Mouse (Mus musculus) brain, embryonic 14.5 days (tissue): ENCODE measurements around the gene Fam171a2.
"Not testable (repeated sequence)": the region's sequence is repeated elsewhere in the genome, so short reads cannot be mapped to it uniquely, and the experiment has no call there.

Experiments used
- CTCF ChIP-seq: fragments of 200-500 bp; IDR thresholded peaks from 2 replicates; pipeline ENCODE4 v1.5.1; 2012; ENCODE audit warnings: inconsistent platforms, mild to moderate bottlenecking, moderate library complexity, borderline replicate concordance; ENCODE audit not compliant: insufficient read depth, insufficient read length; ENCODE audit errors: extremely low read depth
- POLR2A ChIP-seq: fragments of 200-500 bp; IDR thresholded peaks from 2 replicates; pipeline ENCODE4 v1.6.1; 2012; ENCODE audit warnings: mild to moderate bottlenecking, inconsistent platforms, borderline replicate concordance; ENCODE audit not compliant: poor library complexity, insufficient read depth, insufficient read length, severe bottlenecking; ENCODE audit errors: extremely low read depth

DNA sequence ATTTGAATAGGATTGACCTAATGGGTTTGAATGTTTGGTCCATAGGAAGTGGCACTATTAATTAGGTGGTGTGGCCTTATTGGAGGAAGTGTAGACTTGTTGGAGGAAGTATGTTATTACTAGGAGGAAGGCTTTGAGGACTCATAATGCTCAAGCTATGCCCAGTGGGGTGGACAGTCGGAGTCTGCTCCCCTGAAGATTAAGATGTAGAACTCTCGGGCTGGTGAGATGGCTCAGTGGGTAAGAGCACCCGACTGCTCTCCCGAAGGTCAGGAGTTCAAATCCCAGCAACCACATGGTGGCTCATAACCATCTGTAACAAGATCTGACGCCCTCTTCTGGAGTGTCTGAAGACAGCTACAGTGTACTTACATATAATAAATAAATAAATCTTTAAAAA is 58.0 kb downstream of the Fam171a2 start:
- TF ChIP-seq CTCF, POLR2A: not testable (repeated sequence)
